Mouse (Mus musculus): ENCODE results near the gene Mical1. TPM values are rescaled to one million over a fixed set of nuclear protein-coding genes. Genes with fewer than 3 reads are reported as not detected.

Mical1 gene
- polyA plus RNA-seq, 1 experiment, result 27.7 TPM

DNA sequence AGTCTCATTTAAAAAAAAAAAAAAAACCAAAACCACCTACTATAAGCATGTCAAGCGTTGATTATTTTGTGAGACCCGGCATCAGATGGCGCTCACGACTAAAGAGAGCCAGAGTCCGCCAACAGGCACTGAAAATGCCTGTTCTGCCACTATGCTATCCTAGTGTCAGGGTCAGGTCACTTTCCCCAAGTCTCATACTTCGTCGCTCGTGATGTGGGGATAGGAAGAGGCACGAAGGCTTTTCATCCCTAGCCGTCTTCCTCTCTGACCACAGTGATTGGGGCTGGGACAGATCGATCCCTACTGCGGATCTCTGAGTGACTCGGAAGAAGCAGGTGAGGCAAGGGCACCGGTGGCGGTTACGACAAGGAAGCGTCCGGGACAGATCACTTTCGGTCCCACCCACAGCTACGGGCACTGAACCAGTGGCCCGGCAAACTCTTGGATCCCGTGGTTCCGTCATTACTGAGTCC, 42.4 kb downstream of the Mical1 start:
- Histone ChIP-seq H3K79me2 (ENCODE audit: control insufficient read depth, insufficient read depth) (peaks cover 42% of the 10 kb centered on the region), H3K79me3 (ENCODE audit: low read depth) (peaks cover 38% of the 10 kb centered on the region), H3K36me3 (ENCODE audit: control insufficient read depth, insufficient read depth) (peaks cover 11% of the 10 kb centered on the region), H3K4me3 (ENCODE audit: insufficient read depth, poor library complexity, severe bottlenecking) (peak overlapping the region; percentile 80), H3ac (ENCODE audit: control insufficient read depth, insufficient read length, low read depth) (peak overlapping the region; percentile 88), H3K27me3 (ENCODE audit: control insufficient read depth, insufficient read depth, insufficient read length) (peaks cover 3% of the 10 kb centered on the region)
- TF ChIP-seq CTCF (IDR thresholded peaks at IDR 0.05; ENCODE audit: control insufficient read depth, insufficient read depth, insufficient read length) (peak; percentile 19), MYOD1 (IDR thresholded peaks at IDR 0.05; ENCODE audit: control insufficient read depth, insufficient read length, low read depth) (no peak)

DNA sequence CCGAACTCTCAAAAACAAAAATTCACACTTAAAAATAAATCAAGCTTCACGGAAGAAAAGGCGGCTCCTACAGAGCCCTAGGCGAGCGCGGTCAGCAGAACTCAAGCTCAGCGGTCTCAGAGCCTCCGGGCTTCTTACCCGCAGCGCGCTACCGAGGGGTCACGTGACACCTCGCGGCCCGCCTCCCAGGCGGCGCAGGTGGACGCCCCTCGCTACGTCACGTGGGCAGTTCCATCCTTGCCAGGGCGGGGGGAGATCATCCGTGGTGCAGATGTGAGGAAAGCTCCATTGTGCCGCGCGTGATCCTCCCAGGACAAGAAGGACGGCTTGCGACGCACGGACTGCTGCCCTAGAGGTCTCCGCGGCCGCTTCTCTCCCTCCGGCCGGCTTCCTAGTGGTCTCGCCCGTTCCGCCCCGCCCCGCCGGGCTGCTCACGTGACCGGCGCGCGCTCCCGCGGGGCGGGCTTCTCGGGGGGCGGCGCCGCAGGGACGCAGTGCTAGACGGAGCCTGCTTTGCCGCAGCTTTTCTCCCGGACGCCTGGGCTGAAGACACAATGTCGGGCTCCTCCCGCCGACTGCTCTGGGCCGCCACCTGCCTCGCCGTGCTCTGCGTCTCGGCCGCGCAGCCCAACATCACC, 43.0 kb downstream of the Mical1 start, which contains the start of gene Cd164:
Cd164 (plus strand) TSS at position 434 of the 638 bp plus-strand sequence.
- Histone ChIP-seq H3K36me3 (ENCODE audit: control insufficient read depth, insufficient read depth) (peaks cover 16% of the 10 kb centered on the region), H3K79me3 (ENCODE audit: low read depth) (peaks cover 44% of the 10 kb centered on the region), H3ac (ENCODE audit: control insufficient read depth, insufficient read length, low read depth) (peak within 1 kb of the TSS; percentile 88), H3K79me2 (ENCODE audit: control insufficient read depth, insufficient read depth) (peaks cover 48% of the 10 kb centered on the region), H3K27me3 (ENCODE audit: control insufficient read depth, insufficient read depth, insufficient read length) (no peaks in the 10 kb centered on the region), H3K4me3 (ENCODE audit: insufficient read depth, poor library complexity, severe bottlenecking) (peak within 1 kb of the TSS; percentile 80)
- peak; percentile 91 for TF ChIP-seq USF1 (IDR thresholded peaks at IDR 0.05; ENCODE audit: low read depth)
- peak; percentile 58 for TF ChIP-seq MAX (IDR thresholded peaks at IDR 0.05)
- TF ChIP-seq CEBPB (IDR thresholded peaks at IDR 0.05; ENCODE audit: low read depth), result no peak
- no peak for TF ChIP-seq CTCF (IDR thresholded peaks at IDR 0.05; ENCODE audit: control insufficient read depth, insufficient read depth, insufficient read length)
- no peak for TF ChIP-seq MYOG (IDR thresholded peaks at IDR 0.05; ENCODE audit: control insufficient read depth, extremely low read depth, insufficient read length)
- no peak for TF ChIP-seq FOSL1 (IDR thresholded peaks at IDR 0.05; ENCODE audit: insufficient read depth, low read length, poor library complexity, severe bottlenecking)
- peak; percentile 15 for TF ChIP-seq MYOD1 (IDR thresholded peaks at IDR 0.05; ENCODE audit: control insufficient read depth, insufficient read length, low read depth)

DNA sequence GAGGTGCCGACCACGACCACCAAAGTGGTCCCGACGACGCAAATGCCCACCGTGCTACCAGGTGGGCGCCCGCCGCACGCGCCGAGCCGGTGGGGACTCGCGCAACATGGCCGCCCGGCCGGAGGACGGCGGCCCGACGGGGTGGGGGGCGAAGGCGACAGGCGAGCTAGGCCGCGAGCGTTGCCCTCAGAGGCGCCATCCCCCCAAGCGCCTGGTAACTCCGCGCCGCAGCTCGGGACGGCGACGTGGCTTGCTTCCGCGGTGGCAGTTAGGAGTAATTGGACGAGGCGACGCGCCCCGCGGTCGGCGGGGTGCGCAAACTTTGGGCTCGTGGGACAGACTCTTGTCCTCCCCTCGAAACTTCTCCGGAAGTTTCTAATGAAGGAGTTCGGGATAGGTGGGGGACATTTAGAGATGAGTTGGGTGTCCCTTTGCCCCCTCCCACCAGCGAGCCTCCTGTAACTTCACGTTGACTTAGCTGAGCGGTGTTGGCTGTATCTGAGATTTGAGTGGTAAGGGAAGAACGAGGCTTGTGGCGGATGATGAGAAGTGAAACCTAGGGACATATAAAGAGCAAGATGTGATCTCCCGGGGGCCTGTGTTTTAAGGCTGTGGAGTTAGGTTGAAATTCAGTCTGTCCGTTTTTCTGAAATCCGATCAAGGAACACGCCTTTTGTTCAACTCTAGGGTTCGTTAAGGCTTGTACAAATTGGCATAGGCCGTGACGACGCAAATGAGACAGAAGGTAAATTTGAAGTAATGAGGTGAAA, 43.7 kb downstream of the Mical1 start:
- H3K79me2 ChIP-seq (ENCODE audit: control insufficient read depth, insufficient read depth), result peaks cover 55% of the 10 kb centered on the region
- H3K79me3 ChIP-seq (ENCODE audit: low read depth), result peaks cover 51% of the 10 kb centered on the region
- peak overlapping the region; percentile 83 for H3ac ChIP-seq (ENCODE audit: control insufficient read depth, insufficient read length, low read depth)
- peak overlapping the region; percentile 80 for H3K4me3 ChIP-seq (ENCODE audit: insufficient read depth, poor library complexity, severe bottlenecking)
- TF ChIP-seq CEBPB (IDR thresholded peaks at IDR 0.05; ENCODE audit: low read depth) (no peak), MAX (IDR thresholded peaks at IDR 0.05) (peak; percentile 39), MYOD1 (IDR thresholded peaks at IDR 0.05; ENCODE audit: control insufficient read depth, insufficient read length, low read depth) (no peak)
- H3K36me3 ChIP-seq (ENCODE audit: control insufficient read depth, insufficient read depth), result peaks cover 23% of the 10 kb centered on the region
- H3K27me3 ChIP-seq (ENCODE audit: control insufficient read depth, insufficient read depth, insufficient read length), result no peaks in the 10 kb centered on the region

DNA sequence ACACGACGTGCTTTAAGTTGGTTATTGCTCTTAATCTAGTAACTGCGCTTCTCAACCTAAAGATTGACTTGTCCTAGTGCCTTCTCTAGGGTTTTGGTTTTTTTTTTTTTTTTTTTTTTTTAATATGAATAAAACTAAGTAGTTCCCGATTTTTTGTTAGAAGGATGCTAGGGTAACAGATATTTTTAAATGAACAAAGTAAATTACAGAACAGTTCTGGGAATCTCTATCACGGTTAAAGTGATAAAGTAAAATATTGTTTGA, 44.2 kb downstream of the Mical1 start:
- H3K27me3 ChIP-seq (ENCODE audit: control insufficient read depth, insufficient read depth, insufficient read length), result no peaks in the 10 kb centered on the region
- peaks cover 53% of the 10 kb centered on the region for H3K79me3 ChIP-seq (ENCODE audit: low read depth)
- H3K79me2 ChIP-seq (ENCODE audit: control insufficient read depth, insufficient read depth), result peaks cover 60% of the 10 kb centered on the region
- peak overlapping the region; percentile 80 for H3K4me3 ChIP-seq (ENCODE audit: insufficient read depth, poor library complexity, severe bottlenecking)
- H3K36me3 ChIP-seq (ENCODE audit: control insufficient read depth, insufficient read depth), result peaks cover 27% of the 10 kb centered on the region
- no peak for TF ChIP-seq USF1 (IDR thresholded peaks at IDR 0.05; ENCODE audit: low read depth)
- peak overlapping the region; percentile 83 for H3ac ChIP-seq (ENCODE audit: control insufficient read depth, insufficient read length, low read depth)

DNA sequence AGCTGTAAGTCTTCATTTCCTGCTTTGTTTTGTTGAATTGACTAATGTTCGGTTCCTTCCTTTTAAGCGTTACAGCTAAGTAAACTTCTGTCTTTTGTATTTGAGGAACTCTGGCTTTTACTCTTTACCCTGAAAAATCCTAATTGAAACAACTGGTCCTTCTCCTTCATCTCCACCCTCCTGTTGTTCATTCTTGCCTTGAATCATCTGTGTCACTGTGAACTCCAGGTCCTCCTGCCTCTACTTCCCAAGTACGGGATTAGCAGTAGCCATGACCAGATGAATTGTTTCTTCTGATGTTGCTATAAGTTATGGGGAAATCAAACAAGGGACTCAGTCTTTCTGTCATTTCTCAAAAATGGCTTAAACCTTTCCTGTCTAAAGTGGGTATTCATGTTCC, 47.3 kb downstream of the Mical1 start:
- Histone ChIP-seq H3ac (ENCODE audit: control insufficient read depth, insufficient read length, low read depth) (no peak overlapping the region), H3K4me3 (ENCODE audit: insufficient read depth, poor library complexity, severe bottlenecking) (no peak overlapping the region), H3K79me2 (ENCODE audit: control insufficient read depth, insufficient read depth) (peaks cover 79% of the 10 kb centered on the region), H3K79me3 (ENCODE audit: low read depth) (peaks cover 59% of the 10 kb centered on the region), H3K36me3 (ENCODE audit: control insufficient read depth, insufficient read depth) (peaks cover 58% of the 10 kb centered on the region), H3K27me3 (ENCODE audit: control insufficient read depth, insufficient read depth, insufficient read length) (no peaks in the 10 kb centered on the region)
- TF ChIP-seq FOSL1 (IDR thresholded peaks at IDR 0.05; ENCODE audit: insufficient read depth, low read length, poor library complexity, severe bottlenecking) (no peak), MYOG (IDR thresholded peaks at IDR 0.05; ENCODE audit: control insufficient read depth, extremely low read depth, insufficient read length) (no peak), USF1 (IDR thresholded peaks at IDR 0.05; ENCODE audit: low read depth) (no peak), CEBPB (IDR thresholded peaks at IDR 0.05; ENCODE audit: low read depth) (no peak), MAX (IDR thresholded peaks at IDR 0.05) (no peak)

DNA sequence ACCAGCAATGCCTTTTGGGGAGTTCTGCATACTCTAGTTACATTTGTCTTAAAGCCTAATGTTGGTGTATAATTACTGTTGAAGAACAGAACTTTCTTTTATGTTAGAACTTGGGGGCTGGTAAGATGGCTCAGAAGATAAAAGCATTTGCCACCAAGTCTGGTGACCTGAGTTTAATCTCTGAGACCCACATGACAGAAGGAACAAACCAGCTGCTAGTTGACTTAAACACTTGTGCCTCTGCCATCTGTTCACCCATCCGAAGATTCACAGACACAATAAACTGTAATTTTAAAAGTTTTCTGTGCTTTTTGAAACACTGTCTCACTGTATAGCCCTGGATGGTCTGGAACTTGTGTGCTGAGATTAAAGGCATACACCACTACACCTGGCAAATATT, 49.6 kb downstream of the Mical1 start:
- Histone ChIP-seq H3K4me3 (ENCODE audit: insufficient read depth, poor library complexity, severe bottlenecking) (no peak overlapping the region), H3ac (ENCODE audit: control insufficient read depth, insufficient read length, low read depth) (no peak overlapping the region), H3K79me2 (ENCODE audit: control insufficient read depth, insufficient read depth) (peaks cover 66% of the 10 kb centered on the region), H3K27me3 (ENCODE audit: control insufficient read depth, insufficient read depth, insufficient read length) (no peaks in the 10 kb centered on the region), H3K36me3 (ENCODE audit: control insufficient read depth, insufficient read depth) (peaks cover 80% of the 10 kb centered on the region), H3K79me3 (ENCODE audit: low read depth) (peaks cover 49% of the 10 kb centered on the region)
- no peak for TF ChIP-seq FOSL1 (IDR thresholded peaks at IDR 0.05; ENCODE audit: insufficient read depth, low read length, poor library complexity, severe bottlenecking)
- TF ChIP-seq MAX (IDR thresholded peaks at IDR 0.05), result no peak
- no peak for TF ChIP-seq USF1 (IDR thresholded peaks at IDR 0.05; ENCODE audit: low read depth)

Measured in C2C12 (cell line).